Mouse (Mus musculus): ENCODE measurements around the gene Rassf3. TPM values are rescaled to one million over a fixed set of nuclear protein-coding genes. Genes with fewer than 3 reads are reported as not detected.

The Rassf3 gene
- polyA plus RNA-seq, 1 experiment from 2014 or later: 4.6 TPM

DNA sequence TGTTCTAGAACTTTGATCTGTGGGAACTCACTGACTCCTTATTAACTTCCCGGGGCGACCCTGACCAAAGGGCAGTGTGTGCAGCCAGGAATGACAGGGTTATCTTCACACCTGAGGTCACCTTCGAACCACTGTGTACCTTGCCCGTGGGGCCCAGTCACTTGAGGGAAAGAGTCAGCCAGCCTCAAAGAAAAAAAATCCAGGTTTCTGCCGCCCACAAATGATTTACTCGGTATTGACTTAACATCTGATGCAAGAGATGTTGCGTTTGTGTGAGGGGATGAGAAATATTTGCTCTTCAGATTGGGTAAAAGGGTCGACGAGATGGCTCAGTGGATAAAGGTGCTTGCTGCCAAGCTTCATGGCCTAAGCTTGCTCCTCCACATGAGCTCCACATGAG is 10.2 kb upstream of the Rassf3 start:
- no peak for ATAC-seq
- Histone ChIP-seq H3K36me3 (no peaks in the 10 kb centered on the region), H3K4me1 (replicated peaks) (no peaks in the 10 kb centered on the region), H3K4me3 (replicated peaks) (no peak overlapping the region), H3K27ac (no peak overlapping the region), H3K4me2 (replicated peaks) (no peak overlapping the region), H3K27me3 (no peaks in the 10 kb centered on the region), H3K9me3 (no peaks in the 10 kb centered on the region), H3K9ac (replicated peaks) (no peak overlapping the region)
- 93% methylated on average over 9 of the region's 9 CpGs for WGBS

DNA sequence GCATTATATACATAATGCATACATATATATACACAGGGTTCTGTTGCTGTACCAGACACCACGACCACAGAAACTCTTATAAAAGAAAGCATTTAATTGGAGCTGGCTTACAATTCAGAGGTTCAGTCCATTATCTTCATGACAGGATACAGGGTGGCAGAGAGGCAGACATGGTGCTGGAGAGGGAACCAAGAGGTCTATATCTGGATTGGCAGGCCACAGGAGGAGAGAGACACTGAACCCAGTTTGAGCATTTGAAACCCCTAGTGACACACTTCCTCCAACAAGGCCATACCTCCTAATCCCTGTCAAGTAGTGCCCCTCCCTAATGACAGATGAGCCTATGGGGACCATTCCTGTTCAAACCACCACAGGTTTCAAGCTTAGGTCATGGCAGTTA is 7.2 kb upstream of the Rassf3 start:
- Histone ChIP-seq H3K27me3 (no peaks in the 10 kb centered on the region), H3K4me3 (replicated peaks) (no peak overlapping the region), H3K4me1 (replicated peaks) (no peaks in the 10 kb centered on the region), H3K27ac (no peak overlapping the region), H3K9me3 (no peaks in the 10 kb centered on the region), H3K4me2 (replicated peaks) (no peak overlapping the region), H3K9ac (replicated peaks) (no peak overlapping the region), H3K36me3 (no peaks in the 10 kb centered on the region)
- 61% methylated on average over 1 of the region's 1 CpGs for WGBS
- ATAC-seq: no peak

DNA sequence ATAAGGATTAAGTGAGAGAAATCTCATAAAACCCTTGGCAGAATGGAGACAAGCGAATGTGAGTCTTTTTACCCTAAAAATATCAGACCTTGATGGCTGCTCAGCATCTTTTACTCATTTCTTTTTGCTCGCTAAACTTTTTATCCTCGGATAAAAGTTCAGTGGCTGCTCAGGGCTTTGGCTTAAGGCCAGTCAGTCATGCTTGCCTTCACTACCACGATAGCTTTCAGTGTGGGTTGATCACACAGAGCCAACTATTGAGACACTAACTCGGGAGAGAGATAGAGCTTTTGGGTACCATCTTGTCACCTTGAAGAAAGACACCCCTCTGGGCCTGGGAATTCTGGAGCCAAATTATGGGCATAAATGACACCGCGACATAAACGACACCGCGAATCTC is 5.0 kb upstream of the Rassf3 start:
- WGBS: 88% methylated on average over 10 of the region's 10 CpGs
- H3K27me3 ChIP-seq: no peaks in the 10 kb centered on the region

DNA sequence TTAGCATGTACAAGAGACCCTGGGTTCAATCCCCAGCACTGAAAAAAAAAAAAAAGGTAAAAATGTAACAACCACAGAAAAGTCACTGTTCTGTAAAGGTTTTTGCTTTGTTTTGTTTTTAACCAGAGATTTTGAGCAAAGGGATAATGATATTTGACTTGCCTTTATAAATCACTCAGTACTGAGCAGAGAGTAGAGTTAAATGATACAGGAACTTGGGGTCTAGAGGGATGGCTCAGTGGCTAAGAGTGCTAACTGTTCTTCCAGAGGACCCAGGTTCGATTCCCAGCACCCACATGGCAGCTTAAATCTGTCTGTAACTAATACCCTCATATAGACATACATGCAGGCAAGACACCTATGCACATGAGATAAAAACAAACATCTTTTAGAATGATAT is 3.8 kb upstream of the Rassf3 start:
- Histone ChIP-seq H3K4me2 (replicated peaks) (no peak overlapping the region), H3K4me3 (replicated peaks) (no peak overlapping the region), H3K36me3 (no peaks in the 10 kb centered on the region), H3K9me3 (no peaks in the 10 kb centered on the region), H3K27me3 (peaks cover 7% of the 10 kb centered on the region), H3K9ac (replicated peaks) (no peak overlapping the region), H3K4me1 (replicated peaks) (peaks cover 14% of the 10 kb centered on the region), H3K27ac (no peak overlapping the region)
- 91% methylated on average over 1 of the region's 1 CpGs for WGBS
- no peak for ATAC-seq

More for the DNA sequence above, 5.0 kb upstream of the Rassf3 start:
- no peak overlapping the region for H3K4me3 ChIP-seq (replicated peaks)
- no peaks in the 10 kb centered on the region for H3K36me3 ChIP-seq
- no peak for ATAC-seq
- no peak overlapping the region for H3K9ac ChIP-seq (replicated peaks)
- H3K4me2 ChIP-seq (replicated peaks): no peak overlapping the region
- no peak overlapping the region for H3K27ac ChIP-seq
- peaks cover 5% of the 10 kb centered on the region; the same call in 1 of the 2 replicates for H3K4me1 ChIP-seq (replicated peaks)
- no peaks in the 10 kb centered on the region for H3K9me3 ChIP-seq

DNA sequence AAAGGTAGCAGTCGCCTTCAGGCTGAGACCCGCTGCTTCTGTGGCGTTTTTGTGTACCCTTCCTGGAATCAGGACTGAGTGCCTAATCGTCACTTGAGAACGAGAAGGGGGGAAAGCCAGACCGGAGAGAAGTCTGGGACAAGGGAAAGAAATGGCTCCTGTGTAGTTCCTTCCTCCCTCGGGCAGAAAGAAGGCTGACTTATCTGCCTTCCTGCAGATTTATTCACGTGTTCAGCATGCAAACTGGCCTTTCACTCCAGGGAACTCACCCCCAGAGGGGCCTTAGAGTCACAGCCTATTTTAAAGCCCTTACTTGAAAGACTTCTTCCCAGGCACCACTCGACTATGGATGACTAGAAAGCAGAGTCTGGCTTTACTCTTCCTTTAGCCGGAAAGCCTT is 1.3 kb upstream of the Rassf3 start:
- no peaks in the 10 kb centered on the region for H3K9me3 ChIP-seq
- peaks cover 25% of the 10 kb centered on the region for H3K4me1 ChIP-seq (replicated peaks)
- no peak overlapping the region for H3K4me3 ChIP-seq (replicated peaks)
- no peaks in the 10 kb centered on the region for H3K36me3 ChIP-seq
- H3K9ac ChIP-seq (replicated peaks): no peak overlapping the region
- 8% methylated on average over 10 of the region's 10 CpGs for WGBS
- no peak for ATAC-seq
- peak overlapping the region; percentile 79; the same call in 1 of the 2 replicates for H3K4me2 ChIP-seq (replicated peaks)
- peak overlapping the region; percentile 17; the same call in 1 of the 2 replicates for H3K27ac ChIP-seq
- peaks cover 25% of the 10 kb centered on the region for H3K27me3 ChIP-seq

DNA sequence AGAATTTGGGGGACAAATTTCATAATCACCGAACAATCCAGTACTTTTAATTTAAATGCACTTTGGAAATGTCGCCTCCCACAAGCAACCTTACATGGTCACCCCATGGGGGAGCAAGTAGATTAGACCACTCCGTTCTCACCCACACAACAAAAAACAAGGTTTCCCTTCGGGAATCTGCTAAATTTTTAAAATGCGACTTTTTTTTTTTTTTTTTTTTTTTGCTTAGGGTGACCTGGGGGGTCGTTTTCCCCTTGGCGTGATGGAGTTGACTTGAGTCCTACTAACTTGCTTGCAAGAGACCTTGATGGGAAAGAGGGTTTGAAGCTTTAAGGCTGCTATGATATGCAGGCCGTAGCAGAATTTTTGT is 806 bp upstream of the Rassf3 start:
- no peaks in the 10 kb centered on the region for H3K9me3 ChIP-seq
- no peak; the same call in 1 of the 2 replicates for ATAC-seq
- H3K27ac ChIP-seq: peak overlapping the region; percentile 17; the same call in 1 of the 2 replicates
- 14% methylated on average over 8 of the region's 8 CpGs for WGBS
- peak overlapping the region; percentile 79 for H3K4me2 ChIP-seq (replicated peaks)
- H3K27me3 ChIP-seq: peaks cover 27% of the 10 kb centered on the region
- peaks cover 25% of the 10 kb centered on the region for H3K4me1 ChIP-seq (replicated peaks)
- H3K36me3 ChIP-seq: no peaks in the 10 kb centered on the region
- peak overlapping the region; percentile 55 for H3K4me3 ChIP-seq (replicated peaks)
- no peak overlapping the region for H3K9ac ChIP-seq (replicated peaks)

DNA sequence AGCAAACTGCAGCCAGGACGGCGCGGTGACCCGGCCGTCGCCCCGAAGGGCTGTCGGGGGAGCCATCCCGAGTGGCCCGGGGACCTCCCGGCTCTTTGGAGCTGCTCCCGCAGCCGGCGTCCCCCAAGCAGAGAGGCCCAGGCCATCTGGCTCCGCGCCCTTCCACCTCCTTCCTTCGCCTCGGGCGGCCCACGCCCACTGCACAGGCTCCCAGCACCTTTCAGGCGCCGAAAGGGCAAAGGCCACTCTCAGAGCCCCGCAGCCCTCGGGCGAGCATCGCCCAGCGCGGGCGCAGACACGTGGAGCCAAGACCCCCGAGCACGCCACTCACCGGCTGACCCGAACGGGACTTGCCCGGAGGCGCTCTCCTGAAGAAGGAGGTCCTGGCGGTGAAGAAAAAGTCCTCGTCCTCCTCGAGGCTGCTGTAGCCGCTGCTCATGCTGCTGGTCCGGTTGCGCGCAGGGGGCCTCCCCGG is 438 bp downstream of the Rassf3 start:
- Histone ChIP-seq H3K9me3 (no peaks in the 10 kb centered on the region), H3K9ac (replicated peaks) (peak overlapping the region; percentile 68), H3K36me3 (no peaks in the 10 kb centered on the region), H3K4me3 (replicated peaks) (peak overlapping the region; percentile 55), H3K27me3 (peaks cover 27% of the 10 kb centered on the region), H3K27ac (peak overlapping the region; percentile 12; the same call in 1 of the 2 replicates), H3K4me2 (replicated peaks) (peak overlapping the region; percentile 79), H3K4me1 (replicated peaks) (peaks cover 29% of the 10 kb centered on the region)
- no peak; the same call in none of the 2 replicates for ATAC-seq
- WGBS: under 1% methylated on average over 45 of the region's 45 CpGs

DNA sequence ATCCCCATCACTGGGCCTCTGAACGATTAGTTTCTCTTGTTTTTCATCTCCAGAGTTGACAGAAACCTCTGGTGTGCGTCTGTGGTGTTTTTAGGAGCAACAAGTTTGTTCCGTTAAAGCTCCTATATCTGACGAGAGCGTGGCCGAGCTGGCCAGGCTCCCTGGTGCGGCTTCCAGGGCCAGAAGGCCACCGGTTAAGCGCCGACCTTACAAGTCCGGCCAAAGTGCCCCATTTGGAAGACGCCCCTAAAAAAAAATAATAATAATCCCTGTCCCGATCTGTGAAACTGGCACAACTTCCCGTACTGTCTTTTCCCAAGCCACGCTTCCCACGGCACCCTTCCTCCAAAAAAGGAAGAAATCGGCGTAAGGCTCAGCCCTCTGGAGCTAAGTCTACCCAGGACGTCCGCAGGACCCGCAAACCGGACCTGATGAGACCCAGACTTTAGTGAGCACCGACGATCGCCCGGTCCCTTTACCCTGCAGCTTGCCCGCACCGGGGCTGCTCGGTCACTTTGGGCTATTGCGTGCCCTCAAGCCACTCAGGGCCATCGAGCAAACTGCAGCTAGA is 961 bp downstream of the Rassf3 start:
- ATAC-seq: peak; percentile 14; the same call in 1 of the 2 replicates
- peak overlapping the region; percentile 68 for H3K9ac ChIP-seq (replicated peaks)
- WGBS: 4% methylated on average over 31 of the region's 31 CpGs
- no peaks in the 10 kb centered on the region for H3K36me3 ChIP-seq
- H3K4me1 ChIP-seq (replicated peaks): peaks cover 29% of the 10 kb centered on the region
- H3K9me3 ChIP-seq: no peaks in the 10 kb centered on the region
- H3K27me3 ChIP-seq: peaks cover 27% of the 10 kb centered on the region
- peak overlapping the region; percentile 55 for H3K4me3 ChIP-seq (replicated peaks)
- H3K27ac ChIP-seq: no peak overlapping the region
- H3K4me2 ChIP-seq (replicated peaks): peak overlapping the region; percentile 79

DNA sequence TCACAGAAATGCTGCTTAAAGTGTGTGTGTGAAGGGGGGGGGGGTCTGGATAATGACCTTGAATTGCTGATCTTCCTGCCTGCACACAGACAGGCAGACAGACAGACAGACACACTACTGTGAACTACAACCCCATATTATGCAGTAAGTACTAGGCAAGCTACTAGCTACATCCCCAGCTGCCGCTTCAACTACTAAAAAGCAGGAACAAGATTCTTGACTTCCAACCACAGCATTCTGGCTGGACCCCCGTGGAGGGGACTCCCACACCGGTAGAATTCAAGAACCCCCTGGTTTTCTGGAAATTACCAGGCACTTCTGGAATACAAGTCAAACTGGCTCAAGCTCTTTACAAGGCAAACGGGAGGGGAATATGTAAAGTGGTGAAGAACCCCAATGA is 1.9 kb downstream of the Rassf3 start:
- Histone ChIP-seq H3K4me1 (replicated peaks) (peaks cover 29% of the 10 kb centered on the region), H3K27ac (no peak overlapping the region), H3K9me3 (no peaks in the 10 kb centered on the region), H3K27me3 (peaks cover 27% of the 10 kb centered on the region), H3K36me3 (no peaks in the 10 kb centered on the region), H3K4me2 (replicated peaks) (peak overlapping the region; percentile 79), H3K9ac (replicated peaks) (no peak overlapping the region), H3K4me3 (replicated peaks) (peak overlapping the region; percentile 55)
- no peak for ATAC-seq
- 39% methylated on average over 4 of the region's 4 CpGs for WGBS

DNA sequence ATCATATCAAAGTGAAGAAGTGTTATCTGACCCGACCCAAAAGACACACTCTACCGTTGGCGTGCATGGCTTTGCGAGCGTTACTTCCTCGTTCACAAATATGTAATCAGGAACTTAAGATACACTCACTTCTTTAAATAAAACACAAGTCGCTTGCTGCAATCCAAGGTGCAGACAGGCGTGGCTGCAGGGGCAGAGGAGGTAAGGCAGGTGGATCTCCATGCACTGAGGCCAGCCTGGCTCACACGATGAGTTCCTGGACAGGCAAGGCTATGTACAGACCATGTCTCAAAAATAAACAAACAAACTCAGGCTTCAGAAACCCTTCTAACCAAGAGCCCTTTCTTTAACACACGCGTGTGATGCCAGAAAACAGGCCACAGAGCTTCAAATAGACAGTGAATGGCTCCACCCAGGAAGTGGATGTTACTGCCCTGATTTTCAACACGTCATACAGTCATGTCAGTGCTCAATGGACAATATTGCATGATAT is 2.4 kb downstream of the Rassf3 start:
- no peaks in the 10 kb centered on the region for H3K9me3 ChIP-seq
- no peak overlapping the region for H3K9ac ChIP-seq (replicated peaks)
- H3K27ac ChIP-seq: no peak overlapping the region
- H3K27me3 ChIP-seq: peaks cover 27% of the 10 kb centered on the region
- no peak overlapping the region for H3K4me3 ChIP-seq (replicated peaks)
- H3K4me1 ChIP-seq (replicated peaks): peaks cover 29% of the 10 kb centered on the region
- no peak for ATAC-seq
- H3K36me3 ChIP-seq: no peaks in the 10 kb centered on the region
- 0 out of 2 replicates have a peak overlapping the region, but pooled peaks have one; percentile 79 for H3K4me2 ChIP-seq (replicated peaks)
- WGBS: 72% methylated on average over 12 of the region's 12 CpGs

DNA sequence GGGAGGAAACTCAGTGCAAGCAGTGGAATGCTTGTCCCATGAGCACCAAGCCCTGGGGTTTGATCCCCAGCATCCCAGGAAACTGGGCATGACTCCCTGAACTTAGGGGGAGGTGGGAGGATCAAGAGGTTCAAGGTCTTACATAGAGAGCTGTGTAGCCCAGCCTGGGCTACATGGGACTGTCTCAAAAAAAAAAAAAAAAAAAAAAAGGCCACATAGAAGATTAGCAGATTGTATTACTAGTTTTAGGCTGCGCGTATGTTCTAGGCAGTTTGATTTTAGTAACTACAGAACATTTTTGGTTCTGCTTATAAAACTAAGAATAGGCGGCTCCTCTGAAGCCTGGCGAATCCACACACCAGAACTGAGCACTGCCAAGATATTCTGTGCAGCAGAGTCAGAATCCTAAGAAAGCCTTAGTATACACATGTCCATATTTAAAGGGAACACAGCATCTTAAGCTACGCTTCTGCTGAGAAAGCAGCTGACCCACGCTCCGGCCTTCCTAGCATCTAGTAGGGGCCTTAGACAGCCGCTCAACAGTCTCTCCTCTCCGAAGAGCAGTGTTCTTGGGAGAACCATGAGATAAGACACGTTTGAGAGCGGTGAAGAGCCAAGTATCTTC is 3.4 kb downstream of the Rassf3 start:
- Histone ChIP-seq H3K4me1 (replicated peaks) (peaks cover 29% of the 10 kb centered on the region), H3K4me2 (replicated peaks) (no peak overlapping the region), H3K27ac (no peak overlapping the region), H3K9me3 (no peaks in the 10 kb centered on the region), H3K36me3 (no peaks in the 10 kb centered on the region), H3K4me3 (replicated peaks) (no peak overlapping the region), H3K27me3 (peaks cover 27% of the 10 kb centered on the region), H3K9ac (replicated peaks) (no peak overlapping the region)
- ATAC-seq: no peak
- 87% methylated on average over 11 of the region's 11 CpGs for WGBS

DNA sequence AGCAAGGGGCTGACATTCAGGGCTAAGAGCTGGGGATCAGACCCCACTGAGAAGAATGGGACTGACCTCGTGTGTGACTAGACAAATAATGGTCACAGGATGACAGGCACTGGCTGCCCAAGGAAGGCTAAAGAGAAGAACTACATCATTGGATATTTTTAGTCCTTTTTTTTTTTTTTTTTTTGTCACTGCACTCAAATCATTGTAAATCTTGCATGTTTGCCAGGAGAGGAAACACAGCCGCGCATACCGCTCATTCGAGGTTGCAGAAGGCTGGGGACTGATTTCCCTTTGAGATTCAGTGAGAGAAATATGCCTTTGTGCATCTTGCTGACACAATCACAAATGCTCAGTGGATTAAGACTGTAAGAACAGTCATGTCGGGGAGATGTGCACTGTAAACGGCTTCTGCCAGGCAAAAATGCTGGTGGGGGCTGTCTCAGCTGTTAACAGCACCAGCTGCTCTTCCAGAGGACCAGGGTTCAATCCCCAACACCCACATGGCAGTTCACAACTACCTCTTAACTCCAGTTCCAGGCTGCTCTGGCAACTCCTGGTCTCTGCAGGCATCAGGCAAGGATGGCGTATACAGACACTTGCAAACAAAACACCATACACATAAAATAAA is 4.5 kb downstream of the Rassf3 start:
- Histone ChIP-seq H3K27ac (no peak overlapping the region), H3K27me3 (peaks cover 27% of the 10 kb centered on the region), H3K9me3 (no peaks in the 10 kb centered on the region), H3K36me3 (no peaks in the 10 kb centered on the region), H3K4me2 (replicated peaks) (no peak overlapping the region), H3K4me1 (replicated peaks) (peaks cover 24% of the 10 kb centered on the region), H3K9ac (replicated peaks) (no peak overlapping the region), H3K4me3 (replicated peaks) (no peak overlapping the region)
- no peak for ATAC-seq
- 51% methylated on average over 8 of the region's 8 CpGs for WGBS

Measured in midbrain, embryonic 13.5 days (tissue).